Mouse (Mus musculus): ENCODE results near the gene Inf2.

Gene Inf2

GRCm38 (mm10) chr12:112659109-112659508 lies 70.5 kb downstream of the Inf2 start:
- DNase-seq (ENCODE audit: low spot score in 2 of 2) = peak; percentile 74 to 93

GRCm38 (mm10) chr12:112660576-112661326 lies 72.2 kb downstream of the Inf2 start:
- no peak for DNase-seq (ENCODE audit: low spot score in 2 of 2)

GRCm38 (mm10) chr12:112661327-112661605 lies 72.7 kb downstream of the Inf2 start:
- no peak for DNase-seq (ENCODE audit: low spot score in 2 of 2)

DNA sequence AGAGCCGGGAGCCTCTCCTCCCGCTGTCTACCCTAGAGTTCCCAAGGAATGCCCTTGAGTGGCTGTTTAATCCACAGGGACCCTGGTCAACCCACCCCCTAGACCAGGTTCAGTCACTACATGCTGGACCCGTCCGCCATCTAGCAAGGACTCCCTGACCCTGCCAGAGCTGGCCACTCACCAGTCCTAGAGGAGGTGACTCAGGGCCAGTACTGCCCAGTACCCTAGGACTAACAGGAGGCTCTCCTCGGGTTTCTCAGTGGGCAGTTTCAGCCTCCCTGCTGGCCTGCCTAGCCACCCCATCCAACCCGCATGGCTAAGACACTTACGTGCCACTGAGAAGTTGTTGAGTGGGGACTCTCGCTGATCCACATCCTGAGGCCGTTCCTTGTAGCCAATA lies 73.3 kb downstream of the Inf2 start:
- no peak for DNase-seq (ENCODE audit: low spot score in 2 of 2)

GRCm38 (mm10) chr12:112663303-112663702 lies 74.7 kb downstream of the Inf2 start:
- no peak for DNase-seq (ENCODE audit: low spot score in 2 of 2)

- no peak for DNase-seq (ENCODE audit: low spot score in 2 of 2)
Measured at GRCm38 (mm10) chr12:112663716-112664115, 75.1 kb downstream of the Inf2 start.

DNA sequence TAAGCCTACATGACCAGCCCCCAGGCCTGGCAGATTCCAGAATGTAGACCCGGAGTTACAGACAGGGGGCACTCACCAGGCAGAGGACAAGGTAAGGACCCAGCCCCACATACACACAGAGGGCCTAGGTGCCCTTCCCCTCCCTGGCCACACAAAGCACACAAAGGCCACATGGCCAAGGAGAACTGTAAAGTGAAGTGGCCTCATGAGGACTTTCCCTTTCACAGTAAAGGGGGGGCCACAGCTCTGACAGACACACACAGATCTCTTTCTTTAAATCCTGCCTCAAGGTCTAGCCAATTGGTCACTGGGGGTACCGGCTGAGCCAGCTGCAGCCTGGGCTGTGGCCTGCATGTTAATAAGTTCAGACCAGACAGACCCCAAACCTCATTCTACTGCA lies 75.5 kb downstream of the Inf2 start:
- DNase-seq (ENCODE audit: low spot score in 2 of 2) = no peak

DNA sequence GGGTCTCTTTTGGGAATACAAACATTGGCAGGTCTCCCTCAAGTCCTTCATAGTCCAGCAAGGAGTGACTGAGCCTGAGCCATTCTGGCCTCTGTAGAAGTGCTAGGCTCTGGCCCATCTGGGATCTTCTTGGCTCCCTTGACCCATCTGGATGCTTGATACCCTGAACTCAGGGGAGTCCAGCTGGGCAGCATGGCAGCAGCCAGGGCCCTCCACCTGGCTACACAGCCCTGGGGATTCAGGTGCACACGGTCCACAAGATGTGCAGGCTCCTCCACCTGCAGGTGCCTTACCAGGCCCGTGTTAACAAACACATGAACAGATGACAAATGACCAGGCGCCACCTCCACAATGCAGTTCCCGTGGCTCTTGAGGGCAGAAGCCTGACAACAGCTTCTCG lies 76.1 kb downstream of the Inf2 start:
- DNase-seq (ENCODE audit: low spot score in 2 of 2) = no peak

Data from spleen, postnatal 4 days (tissue).